Mouse (Mus musculus) heart, postnatal 0 days (tissue): ENCODE measurements around the gene Runx2. TPM values are rescaled to one million over a fixed set of nuclear protein-coding genes. Genes with fewer than 3 reads are reported as not detected.

Experiments
- ATAC-seq: fragments of 200-750 bp; cut with Nextera tagmentation; 2 replicates; pipeline ENCODE4 v1.8.0; 2017; ENCODE audit warnings: low read depth, moderate number of reproducible peaks, moderate library complexity; ENCODE audit not compliant: insufficient read depth
- DNase-seq: peaks from one replicate; pipeline ENCODE4 v3.0.0-alpha.2; 2016; ENCODE audit warnings: low spot score
- H3K27ac ChIP-seq: fragments of 300-500 bp; sonication (generic); 2 replicates; pipeline ENCODE4 v1.5.1; 2014; ENCODE audit warnings: low read depth, mild to moderate bottlenecking
- H3K27me3 ChIP-seq: fragments of 300-500 bp; sonication (generic); 2 replicates; pipeline ENCODE4 v1.6.1; 2014; ENCODE audit warnings: low read length, mixed read lengths; ENCODE audit not compliant: control insufficient read depth, insufficient read depth
- H3K36me3 ChIP-seq: fragments of 300-500 bp; sonication (generic); replicated peaks from 2 replicates; pipeline ENCODE4 v1.6.1; 2014; ENCODE audit warnings: low read length, mixed read lengths; ENCODE audit not compliant: control insufficient read depth, insufficient read depth
- H3K4me1 ChIP-seq: fragments of 300-500 bp; sonication (generic); 2 replicates; pipeline ENCODE4 v1.6.1; 2014; ENCODE audit warnings: antibody characterized with exemption; ENCODE audit not compliant: control insufficient read depth, insufficient read depth
- H3K4me2 ChIP-seq: fragments of 300-500 bp; sonication (generic); 2 replicates; pipeline ENCODE4 v1.6.1; 2014; ENCODE audit warnings: low read depth, mild to moderate bottlenecking, low read length, moderate library complexity
- H3K4me3 ChIP-seq: fragments of 300-500 bp; sonication (generic); 2 replicates; pipeline ENCODE4 v1.5.1; 2014; ENCODE audit warnings: low read depth, low read length
- H3K9ac ChIP-seq: fragments of 300-500 bp; sonication (generic); replicated peaks from 2 replicates; pipeline ENCODE4 v1.6.1; 2014; ENCODE audit warnings: low read depth, low read length, mixed read lengths
- H3K9me3 ChIP-seq: fragments of 300-500 bp; sonication (generic); replicated peaks from 2 replicates; pipeline ENCODE4 v1.6.1; 2016; ENCODE audit warnings: low read length; ENCODE audit not compliant: control insufficient read depth
- CTCF ChIP-seq: IDR thresholded peaks from 2 replicates; pipeline ENCODE4 v1.5.1; 2016; ENCODE audit warnings: antibody characterized with exemption, control low read depth, low read depth
- EP300 ChIP-seq: IDR thresholded peaks from 2 replicates; pipeline ENCODE4 v1.6.1; 2016; ENCODE audit warnings: antibody characterized with exemption, low read depth
- WGBS: fragments of 180-500 bp; shearing (Covaris S2); extraction: QIAGEN DNeasy Blood & Tissue Kit; methylation state at CpG from one replicate; pipeline ENCODE4 v1.1.7; 2014; 5-methylcytosine and 5-hydroxymethylcytosine counted together
- polyA plus RNA-seq: library from polyadenylated mRNA; unstranded; fragments of >200 nt; fragmentation: Nextera tagmentation; extraction: Ambion mirVana; gene quantifications from 2 replicates; pipeline ENCODE4 v1.2.1, GENCODE M21; 2015
- total RNA-seq: library from RNA; depleted of rRNA; stranded (reverse); fragments of >200 nt; gene quantifications from 2 replicates; pipeline ENCODE4 v1.2.3, GENCODE M21; 2014; ENCODE audit warnings: low replicate concordance

The Runx2 gene
- total and polyA plus RNA-seq, 2 experiments from 2014 or later = 0.04 TPM; not detected in 1

DNA sequence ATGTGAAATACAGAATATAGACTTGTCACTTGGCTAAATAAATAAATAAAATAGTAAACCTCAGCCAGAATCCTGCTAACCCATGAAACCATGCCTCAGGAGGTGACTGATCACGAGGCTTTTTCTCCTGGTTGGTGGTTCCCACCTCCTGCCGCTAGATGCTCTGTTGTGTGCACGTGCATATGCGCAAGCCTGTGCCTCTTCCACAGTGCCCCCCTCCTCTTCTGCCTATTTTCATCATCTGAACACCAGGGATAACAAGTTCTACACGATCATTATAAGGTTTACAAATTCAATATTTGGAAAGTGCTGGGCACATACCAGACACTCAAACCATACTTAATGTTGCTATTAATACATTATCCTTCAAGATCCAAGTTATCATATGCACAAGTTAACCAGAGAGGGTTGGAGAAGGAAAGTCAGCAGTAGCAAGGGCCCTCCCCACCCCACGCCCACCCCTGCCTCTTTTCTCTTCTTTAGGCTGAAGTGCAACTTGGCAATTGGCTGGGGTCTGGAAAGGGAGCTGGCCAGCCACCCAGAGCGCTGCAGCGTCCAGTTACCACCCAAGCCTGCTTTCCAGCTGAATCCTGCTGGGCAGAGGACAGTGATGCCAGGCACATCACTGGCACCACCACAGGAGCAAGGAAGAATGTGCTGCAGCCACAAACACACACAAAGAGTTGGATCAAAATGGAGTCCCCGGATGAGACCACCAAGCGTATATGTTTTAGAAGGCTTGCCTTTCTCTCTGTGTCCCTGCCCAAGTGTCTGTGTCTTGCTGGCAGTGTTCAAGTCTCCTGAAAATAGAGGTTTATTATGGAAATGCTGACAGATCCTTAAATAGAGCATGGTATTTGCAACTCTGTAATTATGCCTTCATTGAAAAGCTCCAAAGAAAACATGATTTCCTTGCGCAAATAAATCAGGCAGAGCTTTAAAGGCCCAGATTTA lies 294.2 kb downstream of the Runx2 start:
- H3K4me2 ChIP-seq = no peak overlapping the region
- H3K9me3 ChIP-seq = no peaks in the 10 kb centered on the region; the same call in 1 of the 2 replicates
- 69% methylated on average over 11 of the region's 11 CpGs for WGBS
- no peaks in the 10 kb centered on the region for H3K27me3 ChIP-seq
- H3K4me3 ChIP-seq = no peak overlapping the region
- no peak for ATAC-seq
- TF ChIP-seq EP300 = no peak
- no peaks in the 10 kb centered on the region for H3K4me1 ChIP-seq
- no peaks in the 10 kb centered on the region for H3K36me3 ChIP-seq
- H3K27ac ChIP-seq = no peak overlapping the region
- no peak overlapping the region for H3K9ac ChIP-seq
- DNase-seq = no peak

DNA sequence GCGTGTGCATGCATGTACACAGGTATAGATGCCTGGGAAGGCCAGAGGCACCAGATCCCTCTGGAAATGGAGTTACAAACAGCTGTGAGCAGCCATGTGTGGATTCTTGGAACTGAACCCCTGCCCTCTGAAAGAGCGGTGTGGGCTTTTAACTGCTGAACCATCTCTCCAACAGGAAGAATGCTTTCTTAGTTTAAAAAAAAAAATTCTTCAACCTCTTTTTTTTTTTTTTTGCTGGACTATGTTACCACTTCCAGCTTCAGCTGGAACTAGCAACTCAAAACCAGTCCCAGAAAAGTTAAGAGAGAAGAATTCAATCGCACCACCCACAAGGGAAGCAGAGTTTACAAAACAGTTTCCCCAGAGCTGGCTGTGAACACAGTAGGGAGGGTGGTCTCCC lies 295.2 kb downstream of the Runx2 start:
- ATAC-seq (no peak), DNase-seq (no peak)
- H3K4me3 ChIP-seq = no peak overlapping the region
- WGBS = 73% methylated on average over 3 of the region's 3 CpGs
- H3K9me3 ChIP-seq = no peaks in the 10 kb centered on the region; the same call in 1 of the 2 replicates
- H3K36me3 ChIP-seq = no peaks in the 10 kb centered on the region
- TF ChIP-seq CTCF (no peak), EP300 (no peak)
- no peak overlapping the region for H3K4me2 ChIP-seq
- no peak overlapping the region for H3K9ac ChIP-seq
- no peaks in the 10 kb centered on the region for H3K27me3 ChIP-seq
- no peak overlapping the region for H3K27ac ChIP-seq
- H3K4me1 ChIP-seq = no peaks in the 10 kb centered on the region

DNA sequence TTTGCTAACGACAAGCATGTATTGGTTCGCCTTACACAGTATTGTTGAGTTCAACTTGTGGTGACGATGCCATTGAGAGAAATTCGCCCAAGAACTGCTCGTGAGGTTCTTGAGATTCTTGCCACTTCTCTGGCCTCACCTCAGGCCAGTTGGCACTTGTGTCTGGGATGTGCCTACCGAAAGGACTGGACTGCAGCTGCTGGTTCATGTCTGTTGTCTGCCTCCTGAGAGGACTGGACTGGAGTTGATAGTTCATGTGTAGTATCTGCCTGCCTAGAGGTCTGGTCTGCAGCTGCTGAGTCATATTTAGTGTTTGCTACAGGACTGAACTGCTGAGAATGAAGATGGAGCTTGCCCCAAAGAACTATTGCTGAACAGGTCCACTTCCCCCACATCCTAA lies 296.4 kb downstream of the Runx2 start:
- no peaks in the 10 kb centered on the region for H3K27me3 ChIP-seq
- H3K9me3 ChIP-seq = no peaks in the 10 kb centered on the region; the same call in 1 of the 2 replicates
- DNase-seq (no peak), ATAC-seq (no peak)
- H3K27ac ChIP-seq = no peak overlapping the region
- no peak for TF ChIP-seq EP300
- TF ChIP-seq CTCF = no peak
- H3K36me3 ChIP-seq = no peaks in the 10 kb centered on the region
- no peak overlapping the region for H3K4me2 ChIP-seq
- no peak overlapping the region for H3K9ac ChIP-seq
- WGBS = 86% methylated on average over 6 of the region's 6 CpGs
- H3K4me3 ChIP-seq = no peak overlapping the region
- no peaks in the 10 kb centered on the region for H3K4me1 ChIP-seq

DNA sequence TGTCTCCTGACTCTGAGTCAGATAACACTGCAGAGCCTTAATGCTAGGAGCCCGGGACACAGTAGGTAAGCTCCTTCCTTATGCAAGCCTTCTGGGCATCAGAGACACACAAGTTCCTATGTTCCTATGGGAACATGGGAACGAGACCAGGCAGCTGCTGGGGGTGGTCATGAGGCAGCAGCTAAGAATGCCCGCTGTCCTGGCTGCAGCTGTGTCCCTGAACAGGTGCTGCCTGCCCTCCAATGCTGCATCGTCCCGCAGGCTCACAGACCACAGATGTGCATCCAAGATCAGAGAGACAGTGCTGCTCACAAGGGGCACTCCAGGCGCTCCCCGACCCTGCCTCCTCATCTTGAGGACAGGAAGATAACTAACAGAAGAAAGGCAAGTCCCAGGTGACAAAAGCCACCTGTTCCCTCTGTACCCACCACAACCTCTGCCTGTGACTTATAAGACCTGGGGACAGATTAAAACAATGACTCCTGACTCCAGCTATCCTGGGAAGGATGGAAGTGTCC lies 306.3 kb downstream of the Runx2 start:
- no peaks in the 10 kb centered on the region for H3K4me1 ChIP-seq
- no peak overlapping the region for H3K4me2 ChIP-seq
- H3K9me3 ChIP-seq = no peaks in the 10 kb centered on the region
- TF ChIP-seq CTCF (no peak), EP300 (no peak)
- no peak for DNase-seq
- H3K36me3 ChIP-seq = no peaks in the 10 kb centered on the region
- no peaks in the 10 kb centered on the region for H3K27me3 ChIP-seq
- H3K4me3 ChIP-seq = no peak overlapping the region
- H3K9ac ChIP-seq = no peak overlapping the region
- ATAC-seq = no peak
- no peak overlapping the region for H3K27ac ChIP-seq
- 58% methylated on average over 7 of the region's 7 CpGs for WGBS

DNA sequence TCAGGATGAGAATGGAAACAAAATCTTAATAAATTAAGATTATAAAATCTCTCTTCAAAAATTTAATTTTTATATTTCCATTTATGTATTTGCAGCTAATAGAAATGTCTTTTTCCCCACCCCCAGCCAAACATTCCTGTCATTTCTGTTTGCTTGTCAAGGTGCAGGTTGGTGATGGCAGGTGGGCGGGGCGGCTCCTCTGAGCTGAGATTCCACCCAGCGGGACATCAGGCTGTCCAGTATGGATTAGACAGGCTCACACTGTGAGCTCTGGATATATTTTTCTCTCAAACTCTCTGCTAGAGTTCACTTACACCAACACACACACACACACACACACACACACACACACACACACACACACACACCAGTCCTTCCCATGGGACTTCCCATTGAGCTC lies 306.9 kb downstream of the Runx2 start:
- DNase-seq (no peak), ATAC-seq (no peak)
- Histone ChIP-seq H3K27me3 (no peaks in the 10 kb centered on the region), H3K36me3 (no peaks in the 10 kb centered on the region), H3K4me1 (no peaks in the 10 kb centered on the region), H3K9ac (no peak overlapping the region), H3K27ac (no peak overlapping the region), H3K4me3 (no peak overlapping the region), H3K9me3 (no peaks in the 10 kb centered on the region), H3K4me2 (no peak overlapping the region)
- TF ChIP-seq EP300 (no peak), CTCF (no peak)
- 75% methylated on average over 3 of the region's 3 CpGs for WGBS
